In genomic region chr7:140134033-140134432, GRCm38 (mm10) we compare ENCODE assay signal across 32 mouse cellular contexts. TPM values are rescaled to one million over a fixed set of nuclear protein-coding genes. Genes with fewer than 3 reads are reported as not detected.
"Had no signal": no experiment of that assay in that cellular context is flagged by ENCODE, and none has a peak within 500 bp of the region (broad histone marks: within the 10 kb centered on the region; RNA-seq: fewer than 3 reads in every experiment).

No protein-coding gene starts in this region.

RNA-seq across cellular contexts. Expression of gene Sprn, which starts 20.6 kb away (rescaled TPM):
- polyA plus RNA-seq: heart, embryonic 13.5 days; inflammation-experienced regulatory T-cells, adult 6 months; limb, embryonic 10.5 days; liver, embryonic 11.5 days; liver, embryonic 15.5 days had no signal

RNA-seq across cellular contexts. Expression of gene Olfr522, which starts 30.5 kb away (rescaled TPM):
- total RNA-seq: gastrocnemius, adult 2 months; gastrocnemius, postnatal 10 days; gastrocnemius, postnatal 25 days; gastrocnemius, postnatal 4 days; heart, adult 2 months; heart, postnatal 14 days; heart, postnatal 36 days; layer of hippocampus, adult 2 months; layer of hippocampus, postnatal 10 days; layer of hippocampus, postnatal 25 days; left cerebral cortex, adult 2 months; left cerebral cortex, postnatal 14 days; left cerebral cortex, postnatal 36 days had no signal
- polyA plus RNA-seq: heart, adult 2 months; heart, embryonic 11.5 days; heart, embryonic 13.5 days; heart, embryonic 15.5 days; heart, postnatal 0 days; hindbrain, embryonic 10.5 days; hindbrain, embryonic 12.5 days; hindbrain, embryonic 14.5 days; hindbrain, embryonic 16.5 days; intestine, embryonic 15.5 days; intestine, postnatal 0 days; kidney, embryonic 14.5 days; kidney, embryonic 16.5 days; limb, embryonic 10.5 days; limb, embryonic 12.5 days; limb, embryonic 14.5 days; liver, embryonic 11.5 days; liver, embryonic 13.5 days; liver, embryonic 15.5 days had no signal
